Mouse (Mus musculus): ENCODE measurements at regions not wholly inside any gene's neighbourhood (a gene's known extent, or its start where the extent isn't known, plus 50 kb on each side); places are given as distances from the start of the nearest gene placed in this dataset.

- DNase-seq (ENCODE audit: low spot score in 2 of 2) = no peak
Measured at GRCm38 (mm10) chr12:97717812-97718211, 541.4 kb downstream of the Galc start.

Measured in heart, adult 9 months (tissue).